Mouse (Mus musculus): ENCODE measurements around the gene Sept9. TPM values are rescaled to one million over a fixed set of nuclear protein-coding genes. Genes with fewer than 3 reads are reported as not detected.

Gene Sept9
- polyA plus RNA-seq, 1 experiment from 2014 or later = 40.8 TPM

DNA sequence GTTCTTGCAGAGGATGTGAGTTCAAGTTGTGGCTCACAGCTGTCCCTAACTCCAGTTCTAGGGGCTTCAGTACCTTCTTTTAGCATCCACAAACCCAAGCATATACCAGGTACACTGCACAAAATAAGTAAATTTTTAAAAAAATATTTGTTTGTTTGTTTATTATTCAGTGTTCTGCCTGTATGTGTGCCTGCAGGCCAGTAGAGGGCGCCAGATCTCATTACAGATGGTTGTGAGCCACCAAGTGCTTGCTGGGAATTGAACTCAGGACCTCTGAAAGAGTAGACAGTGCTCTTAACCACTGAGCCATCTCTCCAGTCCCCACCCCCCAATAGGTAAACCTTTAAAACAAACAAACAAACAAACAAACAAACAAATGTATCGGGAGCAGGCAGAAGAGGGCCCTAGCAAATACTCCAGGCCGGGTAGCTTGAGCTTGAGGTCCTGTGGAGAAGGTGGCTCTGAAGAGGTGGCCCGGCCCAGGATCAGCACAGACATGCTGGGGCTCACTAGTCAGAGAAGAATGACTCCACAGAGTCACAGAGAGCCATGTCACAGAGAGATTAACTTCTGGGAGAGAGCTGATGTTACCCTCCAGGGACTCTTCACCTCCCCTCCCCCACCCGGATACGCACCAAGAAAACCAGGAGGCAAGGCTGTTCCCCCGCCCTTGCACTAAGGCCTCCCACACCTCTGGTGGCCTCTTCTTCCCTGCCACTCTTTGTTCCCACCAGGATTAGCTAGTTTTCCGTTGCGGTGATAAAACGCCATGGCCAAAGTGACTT lies 202.3 kb downstream of the Sept9 start:
- peaks cover 30% of the 10 kb centered on the region for H3K27me3 ChIP-seq (ENCODE audit: control insufficient read depth, insufficient read depth, low read depth, low read length)
- H3K4me3 ChIP-seq (ENCODE audit: low read depth, low read length) = no peak overlapping the region
- no peaks in the 10 kb centered on the region for H3K4me1 ChIP-seq (ENCODE audit: control insufficient read depth, low read depth, low read length)
- H3K9ac ChIP-seq (ENCODE audit: low read depth, low read length) = no peak overlapping the region
- H3K27ac ChIP-seq (ENCODE audit: low read length) = no peak overlapping the region
- WGBS (ENCODE audit: insufficient replicate concordance) = 71% methylated on average over 10 of the region's 10 CpGs
- ATAC-seq (ENCODE audit: low read depth) = no peak
- H3K4me2 ChIP-seq (ENCODE audit: low read depth, low read length) = no peak overlapping the region
- H3K9me3 ChIP-seq (replicated peaks; ENCODE audit: control insufficient read depth, low read length) = no peaks in the 10 kb centered on the region
- no peaks in the 10 kb centered on the region for H3K36me3 ChIP-seq (ENCODE audit: control insufficient read depth, insufficient read depth)

DNA sequence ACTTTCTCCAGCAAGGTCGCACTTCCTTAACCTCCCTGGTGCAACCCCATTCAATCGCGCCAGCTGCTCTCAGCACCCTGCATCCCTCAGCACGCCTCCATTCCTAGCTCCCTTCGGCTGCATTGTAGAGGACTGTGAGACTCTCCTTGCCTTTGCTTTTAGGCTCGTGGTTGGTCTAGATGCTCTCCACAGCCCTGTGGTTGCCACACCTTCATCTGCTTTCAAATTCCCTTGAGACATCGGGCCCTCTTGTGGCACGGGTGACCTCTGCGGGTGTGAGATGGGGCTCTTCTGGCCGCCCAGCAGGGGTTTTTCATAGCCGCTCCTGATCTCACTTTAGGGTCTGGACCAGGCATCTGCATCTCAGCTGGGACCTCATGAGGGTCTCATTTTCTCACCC lies 203.1 kb downstream of the Sept9 start:
- Histone ChIP-seq H3K4me1 (ENCODE audit: control insufficient read depth, low read depth, low read length) (peaks cover 2% of the 10 kb centered on the region; the same call in 1 of the 2 replicates), H3K9ac (ENCODE audit: low read depth, low read length) (no peak overlapping the region), H3K4me3 (ENCODE audit: low read depth, low read length) (no peak overlapping the region), H3K27ac (ENCODE audit: low read length) (no peak overlapping the region), H3K27me3 (ENCODE audit: control insufficient read depth, insufficient read depth, low read depth, low read length) (peaks cover 38% of the 10 kb centered on the region), H3K4me2 (ENCODE audit: low read depth, low read length) (no peak overlapping the region), H3K36me3 (ENCODE audit: control insufficient read depth, insufficient read depth) (no peaks in the 10 kb centered on the region), H3K9me3 (replicated peaks; ENCODE audit: control insufficient read depth, low read length) (no peaks in the 10 kb centered on the region)
- ATAC-seq (ENCODE audit: low read depth) = no peak
- WGBS (ENCODE audit: insufficient replicate concordance) = 62% methylated on average over 11 of the region's 11 CpGs

DNA sequence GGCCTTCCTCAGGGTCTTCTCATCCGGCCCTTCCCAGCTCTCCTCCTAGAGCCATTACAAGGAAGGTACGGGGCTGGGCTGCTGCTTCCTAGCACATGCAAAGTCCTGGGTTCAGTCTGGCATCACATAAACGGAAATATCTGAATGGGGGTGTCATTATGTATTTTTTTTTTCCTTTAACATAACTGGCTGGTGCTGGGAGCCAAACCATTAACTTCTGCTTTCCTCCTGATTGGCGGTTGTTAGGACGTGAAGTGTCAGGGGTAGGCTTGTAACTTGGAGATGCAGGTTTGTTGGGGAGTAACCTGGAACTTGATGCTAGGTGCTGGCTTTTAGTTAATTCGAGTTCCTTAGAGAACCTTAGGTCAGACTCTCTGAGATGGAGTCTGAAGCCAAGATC lies 203.6 kb downstream of the Sept9 start:
- Histone ChIP-seq H3K4me2 (ENCODE audit: low read depth, low read length) (no peak overlapping the region), H3K9me3 (replicated peaks; ENCODE audit: control insufficient read depth, low read length) (no peaks in the 10 kb centered on the region), H3K4me1 (ENCODE audit: control insufficient read depth, low read depth, low read length) (peaks cover 4% of the 10 kb centered on the region; the same call in 1 of the 2 replicates), H3K9ac (ENCODE audit: low read depth, low read length) (no peak overlapping the region), H3K27me3 (ENCODE audit: control insufficient read depth, insufficient read depth, low read depth, low read length) (peaks cover 39% of the 10 kb centered on the region), H3K4me3 (ENCODE audit: low read depth, low read length) (no peak overlapping the region), H3K36me3 (ENCODE audit: control insufficient read depth, insufficient read depth) (no peaks in the 10 kb centered on the region), H3K27ac (ENCODE audit: low read length) (no peak overlapping the region)
- WGBS (ENCODE audit: insufficient replicate concordance) = 46% methylated on average over 6 of the region's 6 CpGs
- ATAC-seq (ENCODE audit: low read depth) = no peak

DNA sequence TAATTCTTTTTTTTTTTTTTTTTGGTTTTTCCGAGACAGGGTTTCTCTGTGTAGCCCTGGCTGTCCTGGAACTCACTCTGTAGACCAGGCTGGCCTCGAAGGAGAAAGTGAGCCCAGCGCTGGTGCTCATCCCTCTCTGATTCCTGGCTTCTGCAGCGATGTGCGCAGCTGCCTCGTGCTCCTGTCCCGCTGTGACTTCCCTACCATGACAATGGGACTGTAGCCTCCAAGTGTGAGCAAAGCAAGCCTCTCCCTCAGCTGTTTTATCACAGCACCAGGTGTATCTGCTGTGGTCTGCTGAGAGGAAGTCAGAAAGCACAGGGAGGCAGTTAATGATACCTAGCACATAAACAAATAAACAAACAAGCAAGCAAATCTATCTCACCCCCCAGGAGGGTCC lies 204.3 kb downstream of the Sept9 start:
- H3K4me2 ChIP-seq (ENCODE audit: low read depth, low read length) = no peak overlapping the region
- no peak for ATAC-seq (ENCODE audit: low read depth)
- H3K36me3 ChIP-seq (ENCODE audit: control insufficient read depth, insufficient read depth) = no peaks in the 10 kb centered on the region
- no peak overlapping the region for H3K27ac ChIP-seq (ENCODE audit: low read length)
- H3K4me1 ChIP-seq (ENCODE audit: control insufficient read depth, low read depth, low read length) = peaks cover 4% of the 10 kb centered on the region
- no peaks in the 10 kb centered on the region for H3K9me3 ChIP-seq (replicated peaks; ENCODE audit: control insufficient read depth, low read length)
- no peak overlapping the region for H3K4me3 ChIP-seq (ENCODE audit: low read depth, low read length)
- WGBS (ENCODE audit: insufficient replicate concordance) = 37% methylated on average over 7 of the region's 7 CpGs
- no peak overlapping the region for H3K9ac ChIP-seq (ENCODE audit: low read depth, low read length)
- H3K27me3 ChIP-seq (ENCODE audit: control insufficient read depth, insufficient read depth, low read depth, low read length) = peaks cover 46% of the 10 kb centered on the region

DNA sequence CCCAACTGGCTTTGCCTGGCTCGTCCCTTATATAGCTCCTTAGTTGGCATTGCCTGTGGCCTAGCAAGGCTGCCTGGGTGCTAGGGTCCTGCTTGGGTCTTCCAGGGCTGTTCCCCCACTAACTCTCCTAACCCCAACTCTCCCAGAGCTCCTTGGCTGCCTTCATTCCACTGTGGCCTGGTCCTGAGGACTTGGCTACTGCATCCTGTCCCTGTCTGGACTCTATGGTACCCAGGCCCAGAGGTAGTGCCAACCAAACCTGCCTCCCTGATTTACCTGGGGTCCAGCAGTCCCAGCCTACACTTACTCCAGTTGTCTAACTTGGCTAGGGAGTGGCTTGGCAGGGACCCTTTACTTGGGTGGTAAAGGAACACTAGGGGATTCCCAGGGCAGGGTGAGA lies 207.2 kb downstream of the Sept9 start:
- Histone ChIP-seq H3K9ac (ENCODE audit: low read depth, low read length) (no peak overlapping the region), H3K4me3 (ENCODE audit: low read depth, low read length) (no peak overlapping the region), H3K27me3 (ENCODE audit: control insufficient read depth, insufficient read depth, low read depth, low read length) (peaks cover 57% of the 10 kb centered on the region), H3K9me3 (replicated peaks; ENCODE audit: control insufficient read depth, low read length) (no peaks in the 10 kb centered on the region), H3K27ac (ENCODE audit: low read length) (no peak overlapping the region), H3K4me2 (ENCODE audit: low read depth, low read length) (no peak overlapping the region), H3K36me3 (ENCODE audit: control insufficient read depth, insufficient read depth) (no peaks in the 10 kb centered on the region), H3K4me1 (ENCODE audit: control insufficient read depth, low read depth, low read length) (peaks cover 4% of the 10 kb centered on the region)
- ATAC-seq (ENCODE audit: low read depth) = no peak
- WGBS (ENCODE audit: insufficient replicate concordance) = 27% methylated on average over 1 of the region's 1 CpGs

DNA sequence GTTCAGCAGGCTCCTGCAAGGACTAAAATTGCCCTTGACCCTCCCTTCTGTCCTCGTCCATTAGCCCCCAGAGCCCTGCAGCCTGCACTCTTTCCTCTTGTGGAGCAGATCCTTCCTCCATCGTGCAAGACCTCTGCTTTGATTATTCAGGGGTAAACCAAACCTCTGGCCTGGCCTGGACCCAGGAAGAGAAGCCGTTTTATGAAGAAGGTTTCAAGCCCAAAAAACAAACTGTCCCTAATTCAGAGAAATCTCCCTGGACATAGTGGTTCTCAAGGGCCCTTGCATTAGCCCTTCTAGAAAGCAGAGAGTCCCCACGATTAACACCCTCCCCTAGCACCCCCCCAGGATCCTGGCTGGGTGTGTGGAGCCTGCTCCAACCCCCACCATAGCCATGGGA lies 207.7 kb downstream of the Sept9 start:
- Histone ChIP-seq H3K36me3 (ENCODE audit: control insufficient read depth, insufficient read depth) (no peaks in the 10 kb centered on the region), H3K27me3 (ENCODE audit: control insufficient read depth, insufficient read depth, low read depth, low read length) (peaks cover 57% of the 10 kb centered on the region), H3K27ac (ENCODE audit: low read length) (no peak overlapping the region), H3K9me3 (replicated peaks; ENCODE audit: control insufficient read depth, low read length) (no peaks in the 10 kb centered on the region), H3K4me3 (ENCODE audit: low read depth, low read length) (no peak overlapping the region), H3K4me2 (ENCODE audit: low read depth, low read length) (no peak overlapping the region), H3K9ac (ENCODE audit: low read depth, low read length) (no peak overlapping the region), H3K4me1 (ENCODE audit: control insufficient read depth, low read depth, low read length) (peaks cover 4% of the 10 kb centered on the region)
- ATAC-seq (ENCODE audit: low read depth) = no peak
- 11% methylated on average over 4 of the region's 4 CpGs for WGBS (ENCODE audit: insufficient replicate concordance)

DNA sequence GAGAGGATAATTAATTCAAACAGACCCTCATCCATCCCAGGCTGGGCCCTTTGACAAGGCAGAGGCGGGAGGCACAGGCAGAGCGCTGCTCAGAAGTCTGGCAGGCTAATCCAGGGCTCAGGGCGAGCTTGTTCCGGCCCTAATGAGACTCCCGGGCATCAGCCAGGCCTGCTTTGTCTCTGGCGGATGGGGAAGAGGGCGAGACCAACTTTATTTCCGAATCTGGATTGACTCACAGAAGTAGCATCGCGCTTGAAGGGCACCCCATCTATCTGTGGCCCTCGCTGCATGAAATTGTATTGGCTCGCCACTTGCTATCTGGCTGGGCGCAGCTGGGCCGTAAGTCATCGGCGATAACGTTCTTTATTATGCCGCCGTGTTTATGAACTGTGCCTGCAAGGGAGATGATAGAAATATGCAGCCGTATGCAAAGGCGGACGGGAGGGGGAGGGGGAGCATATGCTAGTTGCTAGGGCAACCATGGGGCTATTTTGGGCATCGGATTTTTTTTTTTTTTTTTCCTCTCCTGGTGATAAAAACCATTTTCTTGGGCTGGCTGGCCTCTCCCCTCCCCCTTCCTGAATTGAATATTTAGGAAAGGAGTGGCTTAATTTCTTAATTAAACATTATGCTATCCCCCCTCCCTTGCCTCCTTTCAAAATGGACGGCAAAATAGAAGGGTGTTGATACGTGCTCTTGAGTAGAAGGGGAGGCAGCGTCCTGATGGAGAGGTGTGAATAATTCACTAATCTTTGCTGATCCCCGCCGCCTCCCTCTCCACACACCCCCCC lies 208.4 kb downstream of the Sept9 start:
- peak; percentile 71 for ATAC-seq (ENCODE audit: low read depth)
- H3K36me3 ChIP-seq (ENCODE audit: control insufficient read depth, insufficient read depth) = no peaks in the 10 kb centered on the region
- no peak overlapping the region for H3K9ac ChIP-seq (ENCODE audit: low read depth, low read length)
- no peak overlapping the region for H3K27ac ChIP-seq (ENCODE audit: low read length)
- under 1% methylated on average over 28 of the region's 28 CpGs for WGBS (ENCODE audit: insufficient replicate concordance)
- H3K4me2 ChIP-seq (ENCODE audit: low read depth, low read length) = no peak overlapping the region
- H3K4me3 ChIP-seq (ENCODE audit: low read depth, low read length) = no peak overlapping the region
- H3K9me3 ChIP-seq (replicated peaks; ENCODE audit: control insufficient read depth, low read length) = no peaks in the 10 kb centered on the region
- peaks cover 58% of the 10 kb centered on the region for H3K27me3 ChIP-seq (ENCODE audit: control insufficient read depth, insufficient read depth, low read depth, low read length)
- peaks cover 4% of the 10 kb centered on the region for H3K4me1 ChIP-seq (ENCODE audit: control insufficient read depth, low read depth, low read length)

DNA sequence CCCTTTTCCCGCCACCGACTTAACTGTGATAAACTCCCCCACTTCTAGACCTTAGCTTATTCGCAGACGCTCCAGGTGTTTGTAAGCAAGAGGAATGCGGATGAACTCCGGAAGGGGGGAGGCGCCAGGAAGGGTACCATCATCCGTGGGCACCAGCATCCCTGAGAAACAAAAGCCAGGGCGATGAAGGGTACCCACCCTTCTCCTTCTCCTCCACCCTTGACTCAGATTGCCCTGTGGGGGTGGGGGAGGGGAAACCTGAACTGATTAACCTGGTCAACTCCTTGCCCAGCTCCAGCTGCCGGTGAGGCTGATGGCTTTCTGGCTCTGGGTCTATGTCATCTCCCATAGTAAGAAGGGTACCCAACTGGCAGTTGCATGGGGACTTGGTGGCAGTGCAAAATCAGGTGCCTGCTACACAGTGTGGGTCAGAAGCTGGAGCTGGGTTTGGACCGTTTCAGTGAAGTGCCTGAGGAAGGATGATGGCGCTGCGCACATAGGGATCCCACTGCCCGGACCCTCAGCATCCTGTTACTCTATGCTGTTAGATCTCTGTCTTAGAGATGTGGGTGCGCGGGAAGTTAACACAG lies 209.1 kb downstream of the Sept9 start:
- H3K27me3 ChIP-seq (ENCODE audit: control insufficient read depth, insufficient read depth, low read depth, low read length) = peaks cover 59% of the 10 kb centered on the region
- no peak overlapping the region for H3K4me2 ChIP-seq (ENCODE audit: low read depth, low read length)
- ATAC-seq (ENCODE audit: low read depth) = no peak
- no peaks in the 10 kb centered on the region for H3K36me3 ChIP-seq (ENCODE audit: control insufficient read depth, insufficient read depth)
- H3K9me3 ChIP-seq (replicated peaks; ENCODE audit: control insufficient read depth, low read length) = no peaks in the 10 kb centered on the region
- no peak overlapping the region for H3K27ac ChIP-seq (ENCODE audit: low read length)
- H3K4me1 ChIP-seq (ENCODE audit: control insufficient read depth, low read depth, low read length) = peaks cover 4% of the 10 kb centered on the region
- H3K9ac ChIP-seq (ENCODE audit: low read depth, low read length) = no peak overlapping the region
- no peak overlapping the region for H3K4me3 ChIP-seq (ENCODE audit: low read depth, low read length)
- 10% methylated on average over 16 of the region's 16 CpGs for WGBS (ENCODE audit: insufficient replicate concordance)

DNA sequence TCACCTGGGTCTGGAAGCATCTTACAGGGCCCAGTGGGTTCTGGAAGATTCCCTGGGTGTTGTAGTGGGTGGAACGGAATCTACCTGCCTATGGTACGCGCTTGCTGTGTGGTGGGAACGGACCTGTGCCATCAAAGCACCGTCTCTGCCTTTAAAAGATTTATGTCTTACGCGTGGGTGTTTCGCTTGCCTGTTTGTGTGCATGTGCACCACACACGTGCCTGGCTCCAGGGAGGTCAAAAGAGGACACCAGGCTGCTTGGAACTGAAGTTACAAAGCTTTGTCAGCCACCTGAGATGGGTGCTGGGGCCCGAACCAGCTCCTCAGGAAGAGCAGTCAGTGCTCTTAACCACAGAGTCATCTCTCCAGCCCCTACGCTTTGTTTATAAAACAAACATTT lies 209.9 kb downstream of the Sept9 start:
- peaks cover 63% of the 10 kb centered on the region for H3K27me3 ChIP-seq (ENCODE audit: control insufficient read depth, insufficient read depth, low read depth, low read length)
- peaks cover 4% of the 10 kb centered on the region for H3K4me1 ChIP-seq (ENCODE audit: control insufficient read depth, low read depth, low read length)
- WGBS (ENCODE audit: insufficient replicate concordance) = 48% methylated on average over 11 of the region's 11 CpGs
- H3K27ac ChIP-seq (ENCODE audit: low read length) = no peak overlapping the region
- no peak for ATAC-seq (ENCODE audit: low read depth)
- H3K9me3 ChIP-seq (replicated peaks; ENCODE audit: control insufficient read depth, low read length) = no peaks in the 10 kb centered on the region
- H3K36me3 ChIP-seq (ENCODE audit: control insufficient read depth, insufficient read depth) = no peaks in the 10 kb centered on the region
- H3K9ac ChIP-seq (ENCODE audit: low read depth, low read length) = no peak overlapping the region
- no peak overlapping the region for H3K4me2 ChIP-seq (ENCODE audit: low read depth, low read length)
- H3K4me3 ChIP-seq (ENCODE audit: low read depth, low read length) = no peak overlapping the region

Data from liver, embryonic 16.5 days (tissue).